Mouse (Mus musculus) erythroblast, embryonic 14.5 days (primary cell): ENCODE results near the gene Gps2.

ENCODE experiments used
- GATA1 ChIP-seq: IDR thresholded peaks from 2 replicates; pipeline ENCODE4 v1.6.1; 2012; ENCODE audit warnings: low read length, inconsistent platforms, mixed read lengths
- TAL1 ChIP-seq: IDR thresholded peaks from 3 replicates; pipeline ENCODE4 v1.6.1; 2012; ENCODE audit warnings: low read length, inconsistent platforms, mixed read lengths

DNA sequence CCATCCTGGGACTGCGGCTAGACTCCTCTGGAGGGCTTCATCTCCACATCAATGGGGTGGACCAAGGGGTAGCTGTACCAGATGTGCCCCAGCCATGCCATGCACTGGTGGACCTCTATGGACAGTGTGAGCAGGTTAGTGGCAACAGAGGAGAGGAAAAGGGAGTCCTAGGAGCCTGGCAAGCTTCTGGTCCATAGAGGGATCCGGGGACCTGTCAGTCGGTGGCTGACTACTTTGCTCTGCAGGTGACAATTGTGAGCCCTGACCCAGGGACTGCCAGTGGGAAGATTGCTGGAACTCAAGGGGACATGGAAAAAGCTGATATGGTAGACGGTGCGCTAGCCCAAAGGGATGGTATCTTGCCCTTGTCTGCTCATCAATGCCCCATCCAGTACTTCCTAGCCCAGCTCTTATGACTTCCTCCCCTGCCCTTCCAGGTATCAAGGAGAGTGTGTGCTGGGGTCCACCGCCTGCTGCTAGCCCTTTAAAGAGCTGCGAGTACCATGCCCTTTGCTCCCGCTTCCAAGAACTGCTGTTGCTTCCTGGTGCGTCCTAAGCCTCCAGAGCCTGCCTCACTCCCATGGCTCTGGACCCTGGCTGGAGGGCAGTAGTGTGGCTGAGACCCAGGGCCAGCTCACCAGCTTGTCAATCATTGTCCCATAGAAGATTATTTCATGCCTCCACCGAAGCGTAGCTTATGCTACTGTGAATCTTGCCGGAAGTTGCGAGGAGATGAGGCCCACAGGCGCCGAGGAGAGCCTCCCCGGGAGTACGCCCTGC is 2.7 kb upstream of the Gps2 start:
- TF ChIP-seq TAL1 (no peak), GATA1 (no peak)
